Mouse (Mus musculus): ENCODE results near the gene Tmem50a.

Gene Tmem50a

GRCm38 (mm10) chr4:134914864-134915209 lies at the start of gene Tmem50a:
Tmem50a (minus strand) TSS chr4:134915024.
- peak; percentile 79 for DNase-seq (ENCODE audit: low read depth, low spot score)

- DNase-seq (ENCODE audit: low read depth, low spot score), result no peak
Measured at GRCm38 (mm10) chr4:134963021-134963776, 48.4 kb upstream of the Tmem50a start.

GRCm38 (mm10) chr4:134956328-134956727 lies 41.5 kb upstream of the Tmem50a start:
- peak; percentile 56 for DNase-seq (ENCODE audit: low read depth, low spot score)

- no peak for DNase-seq (ENCODE audit: low read depth, low spot score)
Measured at GRCm38 (mm10) chr4:134955845-134956244, 41.0 kb upstream of the Tmem50a start.

- no peak for DNase-seq (ENCODE audit: low read depth, low spot score)
Measured at GRCm38 (mm10) chr4:134955196-134955595, 40.4 kb upstream of the Tmem50a start.

- no peak for DNase-seq (ENCODE audit: low read depth, low spot score)
Measured at GRCm38 (mm10) chr4:134954461-134954860, 39.6 kb upstream of the Tmem50a start.

GRCm38 (mm10) chr4:134950518-134951091 lies 35.8 kb upstream of the Tmem50a start:
- DNase-seq (ENCODE audit: low read depth, low spot score), result no peak

- DNase-seq (ENCODE audit: low read depth, low spot score), result peak; percentile 49
Measured at GRCm38 (mm10) chr4:134946024-134946744, 31.4 kb upstream of the Tmem50a start.

- DNase-seq (ENCODE audit: low read depth, low spot score), result no peak
Measured at GRCm38 (mm10) chr4:134943758-134944538, 29.1 kb upstream of the Tmem50a start.

- DNase-seq (ENCODE audit: low read depth, low spot score), result no peak
Measured at GRCm38 (mm10) chr4:134939900-134940299, 25.1 kb upstream of the Tmem50a start.

- DNase-seq (ENCODE audit: low read depth, low spot score), result no peak
Measured at GRCm38 (mm10) chr4:134937240-134938176, 22.7 kb upstream of the Tmem50a start.

- DNase-seq (ENCODE audit: low read depth, low spot score), result peak; percentile 89
Measured at GRCm38 (mm10) chr4:134930684-134931481, 16.1 kb upstream of the Tmem50a start, which contains the start of gene Syf2. Syf2 (plus strand) TSS chr4:134930898.

- DNase-seq (ENCODE audit: low read depth, low spot score), result no peak
Measured at GRCm38 (mm10) chr4:134930190-134930589, 15.4 kb upstream of the Tmem50a start.

GRCm38 (mm10) chr4:134929536-134929935 lies 14.7 kb upstream of the Tmem50a start:
- DNase-seq (ENCODE audit: low read depth, low spot score), result no peak

- DNase-seq (ENCODE audit: low read depth, low spot score), result no peak
Measured at GRCm38 (mm10) chr4:134928464-134928836, 13.6 kb upstream of the Tmem50a start.

GRCm38 (mm10) chr4:134927815-134928463 lies 13.1 kb upstream of the Tmem50a start:
- no peak for DNase-seq (ENCODE audit: low read depth, low spot score)

GRCm38 (mm10) chr4:134925206-134925605 lies 10.4 kb upstream of the Tmem50a start:
- no peak for DNase-seq (ENCODE audit: low read depth, low spot score)

GRCm38 (mm10) chr4:134924019-134924741 lies 9.4 kb upstream of the Tmem50a start:
- peak; percentile 76 for DNase-seq (ENCODE audit: low read depth, low spot score)

All from retina, adult 2 months (tissue).